Mouse (Mus musculus): ENCODE results near the gene Dsel. TPM values are rescaled to one million over a fixed set of nuclear protein-coding genes. Genes with fewer than 3 reads are reported as not detected.

Dsel gene
- 10 to 100 TPM; 11.3 to 12.4 TPM for total RNA-seq (2021)

GRCm38 (mm10) chr1:111864779-111865165 lies at the start of gene Dsel:
Gene Dsel (minus strand): TSS chr1:111864918.
- DNase-seq: peak; percentile 96

GRCm38 (mm10) chr1:111911424-111911823 lies 46.7 kb upstream of the Dsel start:
- DNase-seq: no peak

- DNase-seq: no peak
These were observed 18.6 kb upstream of the Dsel start for GRCm38 (mm10) chr1:111883336-111883735.

GRCm38 (mm10) chr1:111875784-111876183 lies 11.1 kb upstream of the Dsel start:
- no peak for DNase-seq

GRCm38 (mm10) chr1:111873196-111873595 lies 8.5 kb upstream of the Dsel start:
- DNase-seq: no peak

GRCm38 (mm10) chr1:111865467-111865866 lies 749 bp upstream of the Dsel start:
- no peak for DNase-seq

- DNase-seq: peak; percentile 72
These were observed 497 bp downstream of the Dsel start for GRCm38 (mm10) chr1:111864063-111864778.

- DNase-seq: no peak
These were observed 6.9 kb downstream of the Dsel start for GRCm38 (mm10) chr1:111857852-111858251.

GRCm38 (mm10) chr1:111852439-111852838 lies 12.3 kb downstream of the Dsel start:
- DNase-seq: no peak

GRCm38 (mm10) chr1:111833583-111834225 lies 31.0 kb downstream of the Dsel start:
- DNase-seq: no peak

Data from heart, postnatal 4 days (tissue).